Mouse (Mus musculus) ovary, postnatal 10 days (tissue): ENCODE data around the gene Tmem116.

Experiments used
- DNase-seq: peaks from one replicate; pipeline ENCODE4 v3.0.0; 2022; ENCODE audit warnings: low spot score

The Tmem116 gene

GRCm38 (mm10) chr5:121540066-121540465, 88.4 kb downstream of the Tmem116 start:
- no peak for DNase-seq

DNA sequence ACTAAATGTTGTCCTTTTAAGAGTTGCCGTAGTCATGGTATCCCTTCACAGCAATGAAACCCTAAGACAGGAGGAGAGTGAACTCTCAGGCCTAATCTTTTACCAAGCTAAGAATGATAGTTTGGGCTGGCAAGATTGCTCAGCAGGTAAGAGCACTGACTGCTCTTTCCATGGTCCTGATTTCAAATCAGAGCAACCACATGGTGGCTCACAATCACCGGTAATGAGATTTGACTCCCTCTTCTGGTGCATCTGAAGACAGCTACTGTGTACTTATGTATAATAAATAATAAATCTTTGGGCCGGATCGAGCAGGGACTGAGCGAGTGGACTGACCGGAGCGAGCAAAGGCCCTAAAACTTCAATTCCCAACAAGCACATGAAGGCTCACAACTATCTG, 89.5 kb downstream of the Tmem116 start:
- no peak for DNase-seq

DNA sequence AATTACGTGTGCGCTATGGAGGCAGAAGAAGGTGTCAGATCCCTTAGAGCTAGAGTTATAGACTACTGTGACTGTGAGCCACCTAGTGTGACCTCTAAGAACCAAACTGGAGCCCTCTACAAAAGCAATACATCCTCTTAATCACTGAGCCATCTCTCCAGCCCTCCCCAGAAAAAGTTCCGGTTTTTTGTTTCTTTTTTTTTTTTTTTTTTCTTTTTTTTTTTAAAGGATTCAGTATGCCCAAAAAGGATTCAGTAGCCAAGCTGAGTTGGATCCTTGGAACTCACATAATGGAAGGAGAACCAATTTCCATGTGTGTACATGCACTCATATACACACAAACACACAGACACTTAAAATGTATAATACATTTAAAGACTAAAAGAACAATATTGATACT, 91.7 kb downstream of the Tmem116 start:
- DNase-seq: no peak

- DNase-seq: peak; percentile 22
Observed at GRCm38 (mm10) chr5:121544910-121545792, 93.5 kb downstream of the Tmem116 start, which contains the start of the genes Adam1a and Gm42878. Gene Adam1a (minus strand): TSS chr5:121545482. Gene Gm42878 (minus strand): TSS chr5:121545482.

GRCm38 (mm10) chr5:121545793-121546529, 94.3 kb downstream of the Tmem116 start, which contains the start of gene Mapkapk5:
Gene Mapkapk5 (minus strand): TSS chr5:121545905.
- peak; percentile 100 for DNase-seq

DNA sequence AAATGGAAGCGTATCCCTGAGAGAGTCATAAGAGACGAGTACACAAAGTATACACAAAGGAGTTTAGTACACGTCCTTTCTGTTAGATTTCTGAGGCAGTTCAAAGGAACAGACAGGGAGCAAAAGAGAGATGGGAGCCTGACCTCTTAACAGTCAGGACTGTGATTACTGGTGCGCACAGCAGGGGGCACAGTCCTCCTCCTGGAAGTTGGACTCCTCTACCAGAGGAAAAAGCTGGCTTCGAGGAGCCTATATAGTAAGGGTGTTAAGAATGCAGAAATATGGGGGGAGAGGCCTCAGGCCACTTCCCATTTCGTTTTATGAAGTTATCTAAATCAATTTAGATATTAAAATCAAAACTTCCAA, 94.8 kb downstream of the Tmem116 start:
- no peak for DNase-seq

DNA sequence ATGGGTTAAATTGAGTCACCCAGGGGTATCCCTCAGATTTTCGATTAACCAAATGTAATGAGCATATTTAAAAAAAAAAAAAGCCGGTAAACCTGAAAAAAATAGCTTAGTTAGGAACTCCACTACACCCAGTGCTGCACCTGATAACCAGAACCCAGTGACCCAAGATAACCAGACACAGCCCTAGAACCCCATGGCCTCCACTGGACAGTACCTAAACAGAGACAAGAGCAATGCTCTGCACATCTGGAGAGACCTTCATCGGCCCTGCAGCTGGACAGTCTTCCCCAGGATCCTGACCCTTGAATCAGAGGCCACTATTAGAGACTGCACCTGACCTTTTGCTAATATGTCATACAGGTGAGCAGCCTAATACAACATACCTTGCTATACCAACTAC, 95.4 kb downstream of the Tmem116 start:
- no peak for DNase-seq

DNA sequence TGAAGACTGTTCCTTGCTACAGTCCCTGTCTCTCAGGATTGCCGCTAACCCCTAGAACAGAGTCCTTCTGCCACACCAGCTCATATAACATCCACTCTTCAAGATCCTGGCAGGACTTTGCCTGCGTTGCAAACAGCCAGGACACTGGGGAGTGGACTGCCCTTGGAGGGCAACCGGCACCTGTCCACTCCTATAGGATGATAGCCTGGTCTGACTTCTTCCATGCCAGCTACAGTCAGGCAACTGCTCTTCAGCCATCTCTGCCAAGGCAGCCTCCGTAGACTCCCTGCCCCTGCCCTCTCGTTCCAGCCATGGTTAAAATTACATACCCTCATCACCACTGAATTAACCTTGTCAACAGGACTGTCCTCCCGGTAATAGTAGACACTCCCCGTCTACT, 97.5 kb downstream of the Tmem116 start:
- DNase-seq: no peak

DNA sequence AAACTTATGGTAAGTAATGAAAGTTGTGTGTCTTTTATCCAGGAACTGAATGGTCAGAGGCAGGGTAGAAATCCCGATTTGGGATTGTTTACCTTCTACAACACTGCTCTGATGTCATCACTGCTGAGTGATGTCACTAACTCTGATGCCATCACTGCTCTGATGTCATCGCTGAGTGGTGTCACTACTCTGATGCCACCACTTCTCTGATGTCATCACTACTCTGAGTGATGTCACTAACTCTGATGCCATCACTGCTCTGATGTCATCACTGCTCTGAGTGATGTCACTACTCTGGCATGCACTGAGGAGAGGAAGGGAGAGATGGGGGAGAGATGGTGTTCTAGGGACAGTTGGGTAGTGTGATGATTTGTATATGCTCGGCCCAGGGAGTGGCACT, 110.7 kb downstream of the Tmem116 start:
- no peak for DNase-seq

DNA sequence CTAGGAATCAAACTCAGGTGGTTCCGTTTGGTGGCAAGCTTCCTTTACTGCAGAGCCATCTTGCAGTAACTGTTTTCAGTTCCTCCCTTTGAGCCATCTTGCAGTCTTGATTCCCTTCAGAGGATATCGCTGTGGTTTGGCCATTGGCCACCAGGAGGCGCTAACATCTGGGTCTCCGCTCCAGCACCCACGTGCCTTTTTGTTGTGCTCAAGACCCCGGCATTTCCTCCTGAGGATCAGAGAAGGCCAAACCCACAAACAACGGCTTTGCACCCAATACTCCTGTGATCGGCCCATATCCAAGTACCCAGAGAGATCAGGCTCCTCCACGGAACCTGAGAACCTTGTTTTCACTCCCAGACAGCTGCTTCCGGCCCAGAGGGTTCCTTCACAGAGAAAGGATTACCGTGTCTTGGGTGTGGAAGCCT, 112.8 kb downstream of the Tmem116 start:
- peak; percentile 82 for DNase-seq

GRCm38 (mm10) chr5:121566035-121566681, 114.5 kb downstream of the Tmem116 start:
- no peak for DNase-seq

GRCm38 (mm10) chr5:121569881-121570420, 118.3 kb downstream of the Tmem116 start:
- no peak for DNase-seq

- no peak for DNase-seq
Observed at GRCm38 (mm10) chr5:121570787-121571186, 119.1 kb downstream of the Tmem116 start.
